Mouse (Mus musculus) CH12.LX (cell line): Measurements from ENCODE around the gene Atg16l1. TPM values are rescaled to one million over a fixed set of nuclear protein-coding genes. Genes with fewer than 3 reads are reported as not detected.

Source experiments
- DNase-seq: peaks from one replicate; pipeline ENCODE4 v3.0.0-alpha.2; 2013; ENCODE audit errors: extremely low read depth
- H3K27ac ChIP-seq: 2 replicates; pipeline ENCODE4 v1.5.1; 2012; ENCODE audit warnings: low read depth, mild to moderate bottlenecking, control low read depth, moderate library complexity; ENCODE audit not compliant: insufficient read depth
- H3K27me3 ChIP-seq: replicated peaks from 2 replicates; pipeline ENCODE3; 2012; ENCODE audit warnings: inconsistent platforms
- H3K36me3 ChIP-seq, 2 experiments: replicated peaks in 1 of 2; 2 replicates each; pipeline versions ENCODE3 to v1.6.1; 2012; ENCODE audit warnings: inconsistent platforms in 1 of 2, low read length in 1 of 2, mild to moderate bottlenecking in 1 of 2, mixed read lengths in 1 of 2, moderate library complexity in 1 of 2; ENCODE audit not compliant: control insufficient read depth in 1 of 2, insufficient read depth in 1 of 2
- H3K4me1 ChIP-seq, 2 experiments: 2 replicates each; pipeline ENCODE4 v1.6.1; 2012; ENCODE audit warnings: inconsistent platforms in 1 of 2, moderate library complexity in 1 of 2; ENCODE audit not compliant: insufficient read depth in 2 of 2, control insufficient read depth in 1 of 2
- H3K4me2 ChIP-seq: 2 replicates; pipeline ENCODE4 v1.6.1; 2012; ENCODE audit warnings: low read depth, mild to moderate bottlenecking, control low read depth; ENCODE audit not compliant: poor library complexity, insufficient read depth, severe bottlenecking
- H3K4me3 ChIP-seq, 3 experiments: fragments of 150-350 bp in 1 of 3; sonication (generic) in 1 of 3; replicated peaks in 1 of 3; 2 replicates each; pipeline versions ENCODE3 to v1.5.1; 2011 to 2012; ENCODE audit warnings: low read depth in 2 of 3, low read length in 2 of 3, mild to moderate bottlenecking in 2 of 3, moderate library complexity in 2 of 3, control low read depth in 1 of 3, improper control_type of control experiment in 1 of 3, inconsistent platforms in 1 of 3, mixed read lengths in 1 of 3; ENCODE audit not compliant: poor library complexity in 1 of 3
- H3K79me2 ChIP-seq: replicated peaks from 2 replicates; pipeline ENCODE4 v1.6.1; 2012; ENCODE audit warnings: mild to moderate bottlenecking, moderate library complexity; ENCODE audit not compliant: control insufficient read depth, poor library complexity, insufficient read depth, severe bottlenecking; ENCODE audit errors: extremely low read depth
- H3K9ac ChIP-seq: 2 replicates; pipeline ENCODE4 v1.6.1; 2012; ENCODE audit warnings: low read depth, mild to moderate bottlenecking, control low read depth, moderate library complexity; ENCODE audit not compliant: insufficient read depth
- H3K9me3 ChIP-seq: replicated peaks from 2 replicates; pipeline ENCODE3; 2012; ENCODE audit warnings: low read length, inconsistent platforms, mixed read lengths
- BHLHE40 ChIP-seq: IDR thresholded peaks from 2 replicates; pipeline ENCODE4 v1.6.1; 2011; ENCODE audit warnings: mild to moderate bottlenecking, low read depth, low read length, improper control_type of control experiment
- CHD1 ChIP-seq: IDR thresholded peaks from 2 replicates; pipeline ENCODE4 v1.6.1; 2012; ENCODE audit warnings: low read depth, low read length, improper control_type of control experiment, inconsistent platforms
- CHD2 ChIP-seq: IDR thresholded peaks from 2 replicates; pipeline ENCODE4 v1.6.1; 2011; ENCODE audit warnings: low read length, improper control_type of control experiment
- E2F4 ChIP-seq: IDR thresholded peaks from 2 replicates; pipeline ENCODE4 v1.6.1; 2011; ENCODE audit warnings: low read depth, low read length, improper control_type of control experiment; ENCODE audit not compliant: insufficient replicate concordance
- ELF1 ChIP-seq: IDR thresholded peaks from 2 replicates; pipeline ENCODE4 v1.6.1; 2014; ENCODE audit warnings: low read depth, mild to moderate bottlenecking, inconsistent platforms, low read length, improper control_type of control experiment
- EP300 ChIP-seq: IDR thresholded peaks from 2 replicates; pipeline ENCODE4 v1.6.1; 2011; ENCODE audit warnings: low read length, improper control_type of control experiment
- GABPA ChIP-seq: IDR thresholded peaks from 2 replicates; pipeline ENCODE4 v1.6.1; 2012; ENCODE audit warnings: low read depth, low read length, improper control_type of control experiment, inconsistent platforms; ENCODE audit not compliant: insufficient replicate concordance
- HCFC1 ChIP-seq: IDR thresholded peaks from 2 replicates; pipeline ENCODE4 v1.6.1; 2012; ENCODE audit warnings: low read depth, mild to moderate bottlenecking, inconsistent platforms, low read length, improper control_type of control experiment
- JUN ChIP-seq: IDR thresholded peaks from 2 replicates; pipeline ENCODE4 v1.6.1; 2011; ENCODE audit warnings: low read depth, mild to moderate bottlenecking, low read length, improper control_type of control experiment, moderate library complexity; ENCODE audit not compliant: insufficient read depth
- JUND ChIP-seq: conservative IDR thresholded peaks from 2 replicates; pipeline ENCODE4 v1.6.1; 2011; ENCODE audit warnings: low read depth, low read length, improper control_type of control experiment
- KAT2A ChIP-seq: IDR thresholded peaks from 2 replicates; pipeline ENCODE4 v1.6.1; 2012; ENCODE audit warnings: low read length, improper control_type of control experiment, inconsistent platforms; ENCODE audit not compliant: insufficient replicate concordance
- MAFK ChIP-seq: IDR thresholded peaks from 2 replicates; pipeline ENCODE4 v1.6.1; 2011; ENCODE audit warnings: low read length, improper control_type of control experiment; ENCODE audit not compliant: insufficient replicate concordance
- MAX ChIP-seq: IDR thresholded peaks from 2 replicates; pipeline ENCODE4 v1.6.1; 2011; ENCODE audit warnings: low read length, improper control_type of control experiment
- MAZ ChIP-seq: IDR thresholded peaks from 2 replicates; pipeline ENCODE4 v1.6.1; 2012; ENCODE audit warnings: low read depth, mild to moderate bottlenecking, inconsistent platforms, low read length, improper control_type of control experiment, moderate library complexity
- MXI1 ChIP-seq: IDR thresholded peaks from 2 replicates; pipeline ENCODE4 v1.6.1; 2011; ENCODE audit warnings: mild to moderate bottlenecking, low read depth, low read length, improper control_type of control experiment
- NELFE ChIP-seq: IDR thresholded peaks from 2 replicates; pipeline ENCODE4 v1.6.1; 2011; ENCODE audit warnings: low read depth, low read length, improper control_type of control experiment
- NRF1 ChIP-seq: IDR thresholded peaks from 2 replicates; pipeline ENCODE4 v1.6.1; 2014; ENCODE audit warnings: low read depth, mild to moderate bottlenecking, inconsistent platforms, low read length, improper control_type of control experiment, moderate library complexity
- POLR2A ChIP-seq: IDR thresholded peaks from 2 replicates; pipeline ENCODE4 v1.6.1; 2011; ENCODE audit warnings: low read depth, mild to moderate bottlenecking, improper control_type of control experiment, low read length
- POLR2AphosphoS2 ChIP-seq: IDR thresholded peaks from 2 replicates; pipeline ENCODE4 v1.6.1; 2011; ENCODE audit warnings: low read depth, low read length, improper control_type of control experiment
- RCOR1 ChIP-seq: conservative IDR thresholded peaks from 2 replicates; pipeline ENCODE4 v1.6.1; 2012; ENCODE audit warnings: low read depth, mild to moderate bottlenecking, inconsistent platforms, low read length, improper control_type of control experiment
- SIN3A ChIP-seq: IDR thresholded peaks from 2 replicates; pipeline ENCODE4 v1.6.1; 2012; ENCODE audit warnings: low read length, improper control_type of control experiment, inconsistent platforms
- SMC3 ChIP-seq: IDR thresholded peaks from 2 replicates; pipeline ENCODE4 v1.6.1; 2011; ENCODE audit warnings: low read depth, low read length, improper control_type of control experiment
- TCF12 ChIP-seq: IDR thresholded peaks from 2 replicates; pipeline ENCODE4 v1.6.1; 2014; ENCODE audit warnings: low read depth, mild to moderate bottlenecking, inconsistent platforms, low read length, improper control_type of control experiment
- UBTF ChIP-seq: IDR thresholded peaks from 2 replicates; pipeline ENCODE4 v1.6.1; 2012; ENCODE audit warnings: low read depth, mild to moderate bottlenecking, inconsistent platforms, low read length, improper control_type of control experiment, moderate library complexity
- ZC3H11A ChIP-seq: IDR thresholded peaks from 2 replicates; pipeline ENCODE4 v1.6.1; 2012; ENCODE audit warnings: low read depth, mild to moderate bottlenecking, inconsistent platforms, low read length, improper control_type of control experiment
- ZKSCAN1 ChIP-seq: IDR thresholded peaks from 2 replicates; pipeline ENCODE4 v1.6.1; 2012; ENCODE audit warnings: low read depth, inconsistent platforms, low read length, improper control_type of control experiment, borderline replicate concordance
- ZNF384 ChIP-seq: IDR thresholded peaks from 2 replicates; pipeline ENCODE4 v1.6.1; 2012; ENCODE audit warnings: low read depth, low read length, improper control_type of control experiment, inconsistent platforms
- dilution Hi-C: fragments of 300-500 bp; cut with MboI; formaldehyde crosslinking; loops from 2 replicates; pipeline ENCODE4 v1.14.3; 2020; ENCODE audit warnings: low sequenced_read_pairs; ENCODE audit not compliant: extremely low pct_unique_long_range_greater_than_20kb, extremely low pct_ligation_motif_present
- in situ Hi-C: fragments of 300-500 bp; cut with MboI; formaldehyde crosslinking; loops from 3 replicates; pipeline ENCODE4 v1.14.3; 2019; ENCODE audit warnings: low sequenced_read_pairs, low pct_ligation_motif_present, low pct_unique_long_range_greater_than_20kb, mixed read lengths
- polyA plus RNA-seq: library from polyadenylated mRNA; unstranded; fragments of >175 nt; gene quantifications from 2 replicates; pipeline ENCODE4 v1.2.1, GENCODE M21; 2012; ENCODE audit warnings: low read depth; ENCODE audit not compliant: insufficient read length
- total RNA-seq, 2 experiments: library from RNA; depleted of rRNA; stranded (reverse); fragments of 300-350 nt in 1 of 2; fragments of >200 nt in 1 of 2; gene quantifications; 2 replicates each; pipeline ENCODE4 v1.2.3; 2012 to 2014

Gene Atg16l1
- total and polyA plus RNA-seq, 3 experiments = 19.9 to 21.6 (median 19.9) TPM

DNA sequence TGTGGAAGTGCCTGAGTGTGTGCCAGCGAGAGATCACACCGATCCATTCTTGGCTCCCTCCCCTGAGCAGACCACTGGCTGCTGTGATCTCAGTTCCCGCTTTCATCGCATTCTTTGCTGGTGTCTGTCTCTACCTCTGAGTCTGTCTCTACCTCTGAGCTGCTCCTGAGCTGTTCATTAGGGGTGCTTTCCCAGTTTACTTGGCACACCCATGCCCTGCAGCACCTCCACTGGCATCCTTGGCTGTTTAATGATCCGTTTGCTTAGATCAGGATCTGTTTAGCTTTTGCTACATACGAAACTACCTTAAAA, 37.4 kb downstream of the Atg16l1 start:
- no peaks in the 10 kb centered on the region for H3K4me1 ChIP-seq
- no peaks in the 10 kb centered on the region for H3K27me3 ChIP-seq
- no peaks in the 10 kb centered on the region for H3K79me2 ChIP-seq
- in situ Hi-C loops (no loop called here), dilution Hi-C loops (no loop called here)
- H3K36me3 ChIP-seq = peaks cover 47 to 77% of the 10 kb centered on the region in 2 experiments
- H3K4me3 ChIP-seq = no peak overlapping the region
- no peaks in the 10 kb centered on the region for H3K9me3 ChIP-seq
- H3K27ac ChIP-seq = no peak overlapping the region
- H3K4me2 ChIP-seq = no peak overlapping the region
- TF ChIP-seq TCF12 (no peak), POLR2A (no peak), CHD1 (no peak), MAX (no peak), ZC3H11A (no peak), SMC3 (no peak), JUND (no peak), HCFC1 (no peak), MAFK (no peak), ELF1 (no peak), GABPA (no peak), SIN3A (no peak), ZNF384 (no peak), ZKSCAN1 (no peak), UBTF (no peak), EP300 (no peak), RCOR1 (no peak)
- H3K9ac ChIP-seq = no peak overlapping the region
- DNase-seq = no peak

DNA sequence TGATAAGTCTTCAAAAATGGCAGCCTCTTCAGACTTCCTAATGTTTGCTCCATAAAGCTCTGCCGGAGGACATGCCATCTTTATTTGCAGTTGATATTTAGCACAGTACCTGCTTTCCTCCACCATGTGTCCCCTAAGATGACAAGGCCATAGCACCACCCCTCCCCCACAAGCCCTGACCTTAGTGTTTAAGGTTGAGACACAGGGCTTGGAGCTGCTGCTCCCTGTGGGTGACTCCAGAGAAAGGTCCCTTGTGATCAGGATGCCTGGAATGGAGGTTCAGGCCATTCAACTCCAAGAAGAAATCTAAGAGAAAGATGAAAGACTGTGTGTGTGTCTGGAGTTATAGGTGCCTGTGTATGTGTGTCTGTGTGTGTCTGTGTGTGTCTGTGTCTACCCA, 42.0 kb downstream of the Atg16l1 start:
- Histone ChIP-seq H3K4me1 (peaks cover 0 to 4% of the 10 kb centered on the region in 2 experiments; a peak in 2 of 4 replicates), H3K4me2 (no peak overlapping the region), H3K9me3 (no peaks in the 10 kb centered on the region), H3K4me3 (no peak overlapping the region)
- in situ Hi-C loops = no loop called here
- dilution Hi-C loops = no loop called here
- TF ChIP-seq JUND (no peak), NELFE (no peak), BHLHE40 (no peak), EP300 (no peak), KAT2A (no peak), E2F4 (no peak), CHD1 (no peak), CHD2 (no peak), NRF1 (no peak), SMC3 (no peak), MXI1 (no peak), JUN (no peak), MAZ (no peak), POLR2AphosphoS2 (no peak), ELF1 (no peak)
- TF ChIP-seq, all 38 proteins: peak for 0
- DNase-seq = no peak
- H3K27ac ChIP-seq = no peak overlapping the region
- no peaks in the 10 kb centered on the region for H3K79me2 ChIP-seq
- H3K27me3 ChIP-seq = no peaks in the 10 kb centered on the region
- H3K9ac ChIP-seq = no peak overlapping the region
- peaks cover 13 to 39% of the 10 kb centered on the region in 2 experiments for H3K36me3 ChIP-seq
